Mouse (Mus musculus) lung, adult 2 months (tissue): ENCODE results near the gene Cdh23. TPM values are rescaled to one million over a fixed set of nuclear protein-coding genes. Genes with fewer than 3 reads are reported as not detected.

ENCODE experiments used
- DNase-seq: peaks from one replicate; pipeline ENCODE4 v3.0.0; 2022
- H3K4me1 ChIP-seq: fragments of 200-500 bp; 2 replicates; pipeline ENCODE4 v1.6.1; 2011; ENCODE audit warnings: low read length; ENCODE audit not compliant: control insufficient read depth, insufficient read depth
- H3K4me3 ChIP-seq: fragments of 200-500 bp; replicated peaks from 2 replicates; pipeline ENCODE3; 2011; ENCODE audit warnings: low read depth, mild to moderate bottlenecking, control low read depth, low read length; ENCODE audit errors: extremely low read depth
- CTCF ChIP-seq: fragments of 200-500 bp; IDR thresholded peaks from 2 replicates; pipeline ENCODE4 v1.5.1; 2011; ENCODE audit warnings: mild to moderate bottlenecking, low read length, control low read depth; ENCODE audit not compliant: insufficient read depth
- POLR2A ChIP-seq: fragments of 200-500 bp; IDR thresholded peaks from 2 replicates; pipeline ENCODE4 v1.6.1; 2011; ENCODE audit warnings: low read depth, mild to moderate bottlenecking, control low read depth, low read length, borderline replicate concordance; ENCODE audit errors: extremely low read depth
- WGBS: fragments of 180-500 bp; shearing (Covaris S2); methylation state at CpG from one replicate; pipeline ENCODE4 v1.1.7; 2018; 5-methylcytosine and 5-hydroxymethylcytosine counted together
- polyA plus RNA-seq: library from polyadenylated mRNA; depleted of rRNA; stranded (reverse); fragments of >200 nt; gene quantifications from 2 replicates; pipeline ENCODE4 v1.2.3, GENCODE M21; 2012

Cdh23 gene
- polyA plus RNA-seq, 1 experiment = 0.78 TPM

GRCm38 (mm10) chr10:60430001-60430400 lies 266.3 kb downstream of the Cdh23 start:
- no peaks in the 10 kb centered on the region for H3K4me1 ChIP-seq
- 83% methylated on average over 10 of the region's 10 CpGs for WGBS
- DNase-seq = no peak
- no peak for TF ChIP-seq CTCF
- TF ChIP-seq POLR2A = no peak
- H3K4me3 ChIP-seq = no peak overlapping the region

- no peak for TF ChIP-seq CTCF
- TF ChIP-seq POLR2A = no peak
- H3K4me3 ChIP-seq = no peak overlapping the region
- no peaks in the 10 kb centered on the region for H3K4me1 ChIP-seq
- no peak for DNase-seq
- WGBS = 56% methylated on average over 7 of the region's 7 CpGs
Observed at GRCm38 (mm10) chr10:60422756-60423155, 273.5 kb downstream of the Cdh23 start.

GRCm38 (mm10) chr10:60419624-60420023 lies 276.7 kb downstream of the Cdh23 start:
- TF ChIP-seq CTCF (peak; percentile 53), POLR2A (no peak)
- H3K4me3 ChIP-seq = no peak overlapping the region
- H3K4me1 ChIP-seq = no peaks in the 10 kb centered on the region
- no peak for DNase-seq
- 40% methylated on average over 4 of the region's 4 CpGs for WGBS

GRCm38 (mm10) chr10:60418137-60418536 lies 278.2 kb downstream of the Cdh23 start:
- Histone ChIP-seq H3K4me3 (no peak overlapping the region), H3K4me1 (no peaks in the 10 kb centered on the region)
- DNase-seq = peak; percentile 62
- WGBS = 27% methylated on average over 3 of the region's 3 CpGs
- no peak for TF ChIP-seq POLR2A
- TF ChIP-seq CTCF = peak; percentile 86

- Histone ChIP-seq H3K4me3 (no peak overlapping the region), H3K4me1 (no peaks in the 10 kb centered on the region)
- DNase-seq = no peak
- TF ChIP-seq POLR2A = no peak
- TF ChIP-seq CTCF = no peak
- 67% methylated on average over 2 of the region's 2 CpGs for WGBS
Observed at GRCm38 (mm10) chr10:60417041-60417440, 279.2 kb downstream of the Cdh23 start.

- Histone ChIP-seq H3K4me1 (no peaks in the 10 kb centered on the region), H3K4me3 (no peak overlapping the region)
- TF ChIP-seq CTCF (no peak), POLR2A (no peak)
- no peak for DNase-seq
- WGBS = 76% methylated on average over 2 of the region's 2 CpGs
Observed at GRCm38 (mm10) chr10:60413756-60414155, 282.5 kb downstream of the Cdh23 start.

GRCm38 (mm10) chr10:60411794-60412193 lies 284.5 kb downstream of the Cdh23 start:
- H3K4me1 ChIP-seq = no peaks in the 10 kb centered on the region
- H3K4me3 ChIP-seq = no peak overlapping the region
- TF ChIP-seq POLR2A (no peak), CTCF (peak; percentile 44; the same call in 1 of the 2 replicates)
- WGBS = 20% methylated on average over 5 of the region's 5 CpGs
- DNase-seq = no peak

- WGBS = 8% methylated on average over 5 of the region's 5 CpGs
- DNase-seq = peak; percentile 60
- no peak for TF ChIP-seq POLR2A
- TF ChIP-seq CTCF = peak; percentile 99
- H3K4me3 ChIP-seq = no peak overlapping the region
- H3K4me1 ChIP-seq = no peaks in the 10 kb centered on the region
Observed at GRCm38 (mm10) chr10:60407831-60408230, 288.5 kb downstream of the Cdh23 start.

- TF ChIP-seq POLR2A = no peak
- TF ChIP-seq CTCF = no peak
- no peak for DNase-seq
- H3K4me1 ChIP-seq = no peaks in the 10 kb centered on the region
- H3K4me3 ChIP-seq = no peak overlapping the region
- WGBS = 32% methylated on average over 7 of the region's 7 CpGs
Observed at GRCm38 (mm10) chr10:60405460-60406177, 290.7 kb downstream of the Cdh23 start.

- Histone ChIP-seq H3K4me1 (no peaks in the 10 kb centered on the region), H3K4me3 (no peak overlapping the region)
- DNase-seq = no peak
- 76% methylated on average over 11 of the region's 11 CpGs for WGBS
- TF ChIP-seq POLR2A = no peak
- TF ChIP-seq CTCF = no peak
Observed at GRCm38 (mm10) chr10:60400507-60401295, 295.6 kb downstream of the Cdh23 start.

GRCm38 (mm10) chr10:60399449-60399848 lies 296.8 kb downstream of the Cdh23 start, which contains the start of gene Gm17455:
Gene Gm17455, plus strand, starts transcription at chr10:60399726.
- WGBS = 70% methylated on average over 7 of the region's 7 CpGs
- DNase-seq = no peak
- no peaks in the 10 kb centered on the region for H3K4me1 ChIP-seq
- H3K4me3 ChIP-seq = no peak within 1 kb of the TSS
- TF ChIP-seq CTCF = no peak
- no peak for TF ChIP-seq POLR2A
